Mouse (Mus musculus) heart, adult 11 months (tissue): ENCODE measurements around the gene Ing2.

Source experiments
- DNase-seq: peaks from one replicate; pipeline ENCODE4 v3.0.0; 2022

Gene Ing2

DNA sequence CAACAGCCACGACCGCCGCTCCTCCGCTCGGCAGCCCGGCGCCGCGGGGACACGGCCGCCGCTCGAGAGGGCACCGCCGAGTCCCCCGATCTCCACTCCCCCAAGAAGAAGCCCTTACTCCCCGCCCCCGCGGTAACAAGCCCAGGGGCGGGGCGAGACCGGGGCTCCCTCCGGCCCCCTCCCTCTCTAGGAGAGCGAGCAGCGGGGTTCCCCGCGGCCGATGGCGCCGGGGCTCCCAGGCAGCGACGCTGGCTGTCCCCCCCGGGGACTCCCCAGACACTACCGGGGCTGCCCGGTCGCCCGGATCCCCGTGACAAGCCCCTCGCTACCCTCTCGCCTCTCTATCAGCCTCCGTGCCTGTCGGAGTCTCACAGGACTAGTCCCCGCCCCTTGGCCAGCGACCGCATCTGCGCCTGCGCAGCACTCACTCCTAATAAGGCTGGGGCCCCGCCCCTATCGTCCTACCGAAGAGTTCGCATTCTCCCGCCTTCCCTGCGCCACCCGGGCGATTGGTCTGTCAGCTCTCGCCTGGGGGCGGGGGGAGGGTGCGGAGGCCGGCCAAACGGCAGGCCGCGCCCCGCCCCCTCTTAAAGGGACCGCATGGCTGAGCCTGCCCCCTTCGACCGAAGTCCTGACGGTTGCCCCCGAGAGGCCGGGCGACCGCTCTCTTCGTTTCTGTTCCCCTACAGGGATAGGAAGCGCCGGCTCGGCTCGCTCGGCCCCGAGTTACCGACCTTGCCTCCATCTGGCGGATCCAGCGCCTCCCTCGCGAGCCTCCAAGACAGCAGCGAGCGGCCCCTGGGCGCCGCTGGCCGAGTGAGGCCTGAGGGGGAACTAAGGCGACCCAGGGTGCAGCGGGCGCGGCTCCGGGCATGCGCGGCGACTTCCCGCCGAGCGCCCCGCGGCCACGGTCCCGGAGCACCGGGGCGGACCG, at the start of gene Ing2:
Ing2 (minus strand) TSS at position 780 of the 934 bp plus-strand sequence.
- DNase-seq: peak; percentile 100

DNA sequence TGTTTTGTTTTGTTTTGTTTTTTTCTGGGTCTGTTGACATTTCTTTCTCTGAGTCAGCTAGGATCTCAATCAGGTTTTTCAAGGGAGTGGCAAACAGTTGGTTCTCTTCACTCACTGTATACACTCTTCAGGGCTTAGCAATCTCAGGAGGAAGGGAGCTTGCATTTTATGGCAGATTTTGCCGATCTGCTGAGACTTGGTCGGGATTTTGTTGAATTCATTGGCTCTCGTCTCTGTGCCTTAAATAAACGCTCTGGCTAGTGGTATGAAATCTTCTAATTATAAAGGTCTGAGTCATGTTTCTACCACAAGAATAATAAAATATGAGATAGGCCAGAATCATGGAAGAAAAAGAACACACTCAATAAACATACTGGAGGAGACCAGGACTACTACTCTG, 46.3 kb upstream of the Ing2 start:
- DNase-seq: no peak

DNA sequence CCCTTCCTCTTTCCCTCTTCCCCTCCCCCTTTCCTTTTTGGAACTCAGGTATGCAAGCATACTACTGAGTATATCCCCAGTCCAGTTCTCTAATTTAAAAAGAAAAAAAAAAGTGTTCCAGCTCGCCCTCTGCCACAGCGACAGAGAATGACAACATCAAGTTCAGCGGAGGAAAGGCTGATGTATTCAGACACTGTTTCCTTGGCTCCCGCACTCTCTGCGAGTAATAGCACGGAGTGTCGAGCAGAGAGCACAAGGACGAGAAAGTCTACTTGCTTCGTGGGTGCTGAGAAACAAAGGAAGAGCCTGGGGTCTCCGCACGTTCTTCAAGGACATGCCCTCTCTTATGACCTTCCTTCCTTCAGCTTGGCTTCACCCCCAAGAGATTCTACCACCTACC, 43.3 kb upstream of the Ing2 start:
- no peak for DNase-seq

DNA sequence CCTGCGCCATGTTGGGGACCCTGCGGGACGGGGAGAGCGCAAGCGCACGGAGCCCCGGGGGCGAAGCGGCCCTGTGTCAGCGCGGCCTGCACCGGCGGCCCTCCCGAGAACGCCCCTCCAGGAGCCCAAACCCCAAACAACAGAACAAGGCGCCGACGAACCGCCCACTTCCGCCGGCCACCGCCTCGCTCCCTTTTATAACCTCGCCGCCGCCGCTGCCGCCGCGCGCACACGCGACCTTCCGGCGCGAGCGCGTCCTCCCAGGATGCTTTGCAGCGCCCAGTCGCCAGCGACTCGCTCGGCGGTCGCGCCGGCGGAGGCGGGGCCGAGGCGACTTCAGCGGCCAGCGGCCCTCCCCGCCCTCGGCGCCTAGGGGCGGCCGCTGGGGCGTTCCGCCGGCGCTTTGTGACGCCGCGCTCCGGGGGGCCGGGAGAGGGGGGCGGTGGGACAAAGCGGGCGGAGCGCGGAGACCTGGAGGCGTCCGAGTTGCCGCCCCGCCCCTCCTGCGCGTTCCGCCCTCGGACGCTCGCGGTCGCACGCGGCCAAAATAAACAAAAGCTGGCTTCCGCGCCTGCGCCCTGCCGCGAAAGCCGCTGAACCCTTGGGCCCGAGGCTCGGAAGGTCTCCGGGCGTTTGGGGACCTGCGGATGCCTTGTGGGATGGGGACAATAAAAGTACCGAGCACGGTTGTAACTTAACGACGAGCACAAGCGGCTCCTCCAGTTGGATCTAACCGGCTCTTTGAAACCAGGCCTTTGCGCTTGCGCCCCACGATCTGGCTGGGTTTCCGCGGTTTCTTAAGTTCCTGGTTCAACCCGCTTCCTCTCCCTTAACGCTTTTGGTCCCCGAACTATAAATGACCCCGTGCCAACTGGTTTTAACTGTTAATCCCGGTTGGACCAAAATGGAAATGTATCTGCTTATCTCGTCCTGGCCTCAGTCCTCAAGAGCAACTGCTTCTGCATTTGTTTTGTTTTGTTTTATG, 38.7 kb upstream of the Ing2 start, which contains the start of gene Cdkn2aip:
Cdkn2aip (minus strand) TSS at position 172 of the 985 bp plus-strand sequence.
- DNase-seq: peak; percentile 100

DNA sequence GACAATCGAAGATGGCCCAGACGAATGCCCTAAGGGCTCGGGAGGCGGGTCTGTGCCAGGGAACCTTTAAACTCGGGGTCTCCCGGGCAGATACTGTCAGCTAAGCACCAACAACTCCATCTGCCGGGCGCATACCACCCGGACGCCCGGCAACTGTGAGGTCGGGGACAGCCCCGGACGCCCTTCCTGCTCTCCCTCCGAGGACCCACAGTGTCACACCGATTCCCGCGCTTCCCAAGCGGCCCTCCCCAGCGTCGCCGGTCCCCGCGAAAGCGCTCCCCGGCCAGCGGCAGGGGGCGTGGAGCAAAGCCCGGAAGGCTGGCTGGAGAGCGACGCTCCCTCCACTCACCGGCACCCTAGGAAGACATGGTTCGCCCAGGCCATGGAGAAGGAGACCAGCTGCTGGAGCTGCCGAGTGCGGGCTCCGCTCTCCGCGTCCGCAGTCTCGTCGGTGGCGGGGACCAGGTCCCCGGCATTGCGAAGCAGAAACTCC, 37.9 kb upstream of the Ing2 start:
- DNase-seq: no peak

DNA sequence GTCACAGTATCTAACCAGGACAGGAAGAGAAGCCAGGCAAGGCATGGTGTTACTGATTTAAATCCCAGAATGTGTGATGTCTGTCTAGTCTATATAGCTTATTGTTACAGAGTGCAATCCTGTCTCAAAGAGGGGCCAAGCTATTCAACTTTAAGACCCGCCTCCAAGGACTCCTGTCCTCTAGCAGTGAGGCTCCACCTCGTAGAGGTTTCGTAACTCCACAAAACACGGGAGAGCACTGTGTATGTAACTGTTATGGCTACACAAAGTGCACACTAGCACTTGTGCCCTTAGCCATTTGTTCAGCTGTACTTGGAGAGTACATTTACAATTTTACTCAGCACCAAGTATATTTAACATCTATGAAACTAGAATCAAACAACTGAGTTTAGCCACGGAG, 32.8 kb upstream of the Ing2 start:
- DNase-seq: peak; percentile 63

DNA sequence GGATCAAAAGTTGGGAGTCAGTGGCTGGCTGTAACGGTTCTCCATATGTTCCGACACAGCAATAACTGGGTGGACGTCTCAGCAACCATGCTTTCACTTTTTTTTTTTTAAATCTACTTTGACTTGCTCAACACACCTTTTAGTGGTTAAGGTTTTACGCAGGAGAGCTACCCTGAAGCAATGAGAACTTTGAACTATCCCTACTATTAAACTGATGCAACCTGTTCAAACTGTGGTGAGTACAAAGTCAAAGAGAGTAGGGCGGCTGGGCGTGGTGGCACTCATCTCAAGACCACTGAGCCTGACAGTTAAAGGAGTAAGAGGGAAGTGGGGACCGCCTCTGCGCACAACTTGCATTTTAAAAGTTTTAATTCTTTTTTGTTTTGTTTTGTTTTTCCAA, 31.4 kb upstream of the Ing2 start:
- DNase-seq: peak; percentile 7

DNA sequence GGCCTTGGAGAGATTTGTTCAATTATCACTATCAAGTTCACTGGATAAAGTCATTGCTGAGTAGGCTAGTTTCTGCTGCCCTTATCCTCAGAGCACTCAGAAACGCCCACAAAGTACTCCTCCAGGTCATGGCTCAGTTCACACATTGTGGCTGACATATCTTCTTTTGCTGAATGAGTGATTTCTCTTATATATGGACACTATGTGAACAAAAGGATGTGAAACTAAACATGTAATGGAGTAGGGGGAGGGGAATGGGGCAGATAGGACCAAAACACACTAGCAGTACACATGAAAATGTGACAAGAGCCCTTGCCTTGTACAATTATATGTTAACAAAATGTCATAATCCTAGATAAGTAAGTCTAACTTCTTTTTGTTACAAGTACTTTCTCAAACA, 27.0 kb upstream of the Ing2 start:
- DNase-seq: peak; percentile 12

DNA sequence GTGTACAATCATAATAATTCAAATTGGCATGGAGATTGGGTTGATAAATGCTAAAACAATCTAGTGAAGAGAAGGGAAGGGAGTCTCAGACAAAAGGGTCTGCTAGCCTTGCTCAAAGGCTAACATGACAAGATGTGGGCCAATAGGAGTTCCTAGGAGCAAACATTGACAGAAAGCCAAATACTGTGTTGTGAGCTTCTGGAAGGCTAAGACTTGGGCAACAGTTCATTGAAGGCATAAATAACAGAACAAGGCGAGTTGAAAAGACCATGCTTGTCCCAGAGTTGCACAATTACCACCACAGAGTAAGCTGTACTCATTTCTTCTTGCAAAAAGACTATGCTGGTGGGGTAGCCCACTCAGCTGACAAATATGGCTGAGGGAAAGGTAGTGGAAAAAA, 22.3 kb upstream of the Ing2 start:
- peak; percentile 31 for DNase-seq

DNA sequence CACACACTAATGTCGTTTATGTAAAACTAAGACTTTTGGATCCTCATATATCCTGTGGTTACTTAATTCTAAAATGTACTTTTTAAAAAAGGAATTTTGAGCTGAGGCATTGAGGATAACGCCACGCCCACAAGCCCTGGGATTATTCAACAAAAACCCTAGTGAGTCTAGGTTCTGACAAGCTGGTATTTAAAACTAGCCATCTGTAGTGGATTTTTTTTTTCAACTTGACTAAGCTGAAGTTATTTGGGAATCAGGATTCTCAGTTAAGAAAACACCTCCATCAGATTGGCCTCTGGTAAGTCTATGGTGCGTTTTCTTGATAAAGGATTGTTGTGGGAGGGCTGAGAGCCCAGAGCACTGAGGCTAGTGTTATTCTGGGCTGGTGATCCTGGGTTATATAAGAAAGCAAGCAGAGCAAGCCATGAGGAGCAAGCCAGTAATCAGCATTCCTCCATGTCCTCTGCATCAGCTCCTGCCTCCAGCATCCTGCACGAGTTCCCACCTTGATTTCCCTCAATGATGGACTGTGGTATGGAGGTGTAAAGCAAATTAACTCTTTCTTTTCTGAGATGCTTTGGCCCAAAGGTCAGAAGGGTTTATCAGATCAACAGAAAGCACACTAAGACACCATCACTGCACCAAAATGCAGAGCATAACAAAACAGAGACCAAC, 20.2 kb upstream of the Ing2 start:
- DNase-seq: peak; percentile 70

DNA sequence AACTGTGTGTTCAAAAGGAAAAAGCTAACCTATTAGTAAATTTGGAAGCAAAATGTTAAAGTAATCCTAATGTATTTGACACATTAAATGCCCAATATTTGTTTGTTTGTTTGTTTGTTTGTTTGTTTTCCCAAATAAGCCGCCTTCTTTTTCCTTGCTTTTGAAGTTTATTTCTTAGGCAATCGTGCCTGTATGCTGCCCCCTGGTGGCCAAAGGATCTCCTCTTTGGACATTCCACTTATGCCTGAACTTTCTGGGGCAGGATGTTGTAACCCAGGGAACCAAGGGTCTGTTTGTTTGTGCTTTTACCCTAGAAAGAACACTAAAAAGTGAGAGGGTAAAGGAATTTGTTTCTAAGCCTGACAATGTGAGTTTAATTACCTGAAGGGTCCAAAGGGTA, 17.8 kb upstream of the Ing2 start:
- peak; percentile 88 for DNase-seq

DNA sequence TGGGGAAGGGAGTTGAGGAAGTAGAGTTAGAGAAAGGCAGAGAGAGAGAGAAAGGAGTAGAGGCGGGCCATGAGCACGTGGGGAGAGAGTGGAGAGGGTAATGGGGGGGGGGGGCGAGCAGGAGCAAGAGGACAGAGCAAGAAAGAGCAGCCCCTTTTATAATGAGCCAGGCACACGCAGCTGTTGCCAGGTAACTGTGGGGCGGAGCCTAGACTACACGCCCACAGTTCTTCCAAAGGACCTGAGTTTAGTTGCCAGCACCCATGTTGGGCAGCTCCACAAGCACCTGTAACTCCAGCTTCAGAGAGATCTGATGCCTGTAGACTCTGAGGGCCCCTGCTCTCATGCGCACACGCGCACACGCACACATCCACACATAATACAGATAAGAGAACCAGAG, 16.5 kb upstream of the Ing2 start:
- peak; percentile 52 for DNase-seq

DNA sequence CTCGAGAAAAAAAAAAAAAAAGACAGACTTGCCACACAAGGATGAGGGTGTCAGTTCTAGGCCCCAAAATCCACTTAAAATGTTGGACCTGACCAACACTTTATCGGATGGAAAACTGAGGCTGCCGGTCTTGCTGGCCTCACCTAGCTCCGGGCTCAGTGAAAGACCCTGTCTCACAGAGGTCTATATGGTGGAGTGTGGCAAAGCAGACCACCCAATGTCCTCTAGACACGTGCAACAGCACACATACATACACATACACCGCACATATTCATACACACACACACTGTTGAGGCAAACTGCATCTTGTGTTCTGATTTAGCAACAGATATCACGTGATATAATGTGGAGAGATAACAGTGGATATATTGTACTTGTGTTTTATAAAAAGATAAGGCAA, 15.9 kb upstream of the Ing2 start:
- peak; percentile 59 for DNase-seq

DNA sequence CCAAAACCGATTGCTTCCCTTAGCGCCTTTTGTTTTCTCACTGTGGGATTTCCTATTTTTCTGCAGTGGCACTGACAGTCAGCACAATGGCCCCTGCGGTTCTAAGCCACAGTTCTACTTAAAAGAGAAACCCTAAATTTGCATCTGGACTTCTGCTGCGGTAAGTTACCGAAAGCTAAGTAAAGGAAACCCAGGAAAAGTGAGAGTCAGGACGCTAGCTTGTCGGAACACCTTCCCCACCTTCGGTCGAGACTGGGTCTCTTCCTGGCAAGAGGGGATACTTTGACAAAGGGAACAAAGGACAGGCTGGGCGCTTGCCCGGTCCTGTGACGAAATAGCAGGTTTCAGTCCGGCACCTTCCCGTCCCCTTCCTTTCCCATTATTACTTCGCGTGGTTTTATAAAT, 15.3 kb upstream of the Ing2 start:
- peak; percentile 94 for DNase-seq

DNA sequence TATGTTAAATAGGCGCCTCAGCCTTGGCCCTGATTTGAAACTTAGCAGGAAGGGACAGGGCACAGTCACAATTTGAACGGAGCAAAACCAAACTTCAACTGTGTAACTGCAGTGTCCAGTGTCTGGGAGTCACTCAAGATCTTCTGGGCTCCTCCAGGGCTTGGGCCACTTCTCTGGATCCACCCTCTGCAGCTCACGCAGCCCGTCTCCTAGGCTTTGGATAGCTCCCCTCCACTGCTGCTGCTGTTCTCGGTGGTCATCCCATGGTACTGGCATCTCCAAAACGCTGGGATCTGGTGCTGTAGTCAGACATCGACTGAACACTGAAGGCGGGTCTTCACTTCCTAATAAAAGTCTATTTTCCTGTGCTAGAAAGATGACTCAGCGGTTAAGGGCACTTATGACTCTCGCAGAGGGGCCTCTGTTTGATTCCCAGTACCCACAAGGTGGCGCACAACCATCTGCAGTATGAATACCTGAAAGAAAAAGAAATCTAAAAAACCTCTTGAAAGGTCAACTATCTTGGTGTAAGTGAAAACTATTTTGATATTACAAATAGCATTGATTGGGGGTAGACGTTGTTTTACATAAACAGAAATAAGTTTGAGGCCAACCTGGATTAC, 14.5 kb upstream of the Ing2 start:
- peak; percentile 85 for DNase-seq

DNA sequence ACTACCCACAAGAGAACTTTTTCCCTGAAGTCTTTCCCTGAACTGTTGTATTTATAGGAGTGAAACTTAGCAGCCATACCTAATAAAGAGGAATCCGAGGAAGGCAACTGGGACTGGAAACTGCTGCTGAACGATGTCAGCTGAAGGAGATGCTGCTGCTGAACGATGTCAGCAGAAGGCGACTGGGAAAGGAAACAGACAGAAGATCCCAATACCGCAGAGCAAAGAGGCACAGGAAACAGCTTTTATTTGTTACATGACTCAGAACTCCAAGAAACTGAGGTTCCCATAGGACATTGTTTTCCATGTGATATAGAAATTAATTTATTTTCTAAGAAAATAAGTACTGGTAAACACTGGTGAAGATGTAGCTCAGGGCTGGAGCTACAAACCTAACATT, 9.1 kb upstream of the Ing2 start:
- DNase-seq: peak; percentile 34

DNA sequence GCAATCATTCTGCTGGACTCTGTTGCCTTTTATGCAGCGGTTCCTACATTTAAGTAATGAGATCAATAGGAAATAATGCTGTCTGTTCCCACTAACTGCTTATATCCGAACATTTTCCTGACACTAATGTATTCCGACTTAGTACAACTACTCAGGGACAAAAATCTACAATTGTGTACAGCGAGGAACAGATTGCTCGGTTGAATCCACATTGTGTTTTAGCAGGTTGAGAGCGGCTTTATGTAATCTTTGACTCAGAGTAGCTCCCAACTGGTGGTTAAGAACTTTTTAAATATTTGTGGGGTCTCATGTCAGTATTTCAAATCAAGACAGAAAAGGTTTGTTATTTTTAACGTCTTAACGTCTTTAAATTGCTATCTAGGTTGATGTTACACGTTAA, 8.6 kb upstream of the Ing2 start:
- no peak for DNase-seq

DNA sequence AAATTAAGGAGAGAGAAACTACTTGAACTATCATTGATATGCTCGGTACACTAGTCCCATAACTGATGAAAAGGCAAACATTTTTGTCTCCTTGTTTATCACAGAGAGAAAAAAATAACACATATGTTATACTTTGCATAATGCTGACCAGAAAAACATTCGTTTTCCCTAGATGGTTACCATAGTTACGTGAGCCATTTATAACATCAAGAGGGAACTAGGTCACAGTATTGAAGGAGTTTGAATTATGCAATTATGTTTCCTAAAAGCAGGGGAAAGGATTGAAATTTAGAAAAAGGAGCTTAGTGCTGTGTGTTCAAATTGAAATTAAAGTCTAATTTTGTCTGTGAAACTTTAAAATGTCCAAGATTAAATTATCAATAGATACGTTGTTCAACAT, 5.0 kb upstream of the Ing2 start:
- no peak for DNase-seq

DNA sequence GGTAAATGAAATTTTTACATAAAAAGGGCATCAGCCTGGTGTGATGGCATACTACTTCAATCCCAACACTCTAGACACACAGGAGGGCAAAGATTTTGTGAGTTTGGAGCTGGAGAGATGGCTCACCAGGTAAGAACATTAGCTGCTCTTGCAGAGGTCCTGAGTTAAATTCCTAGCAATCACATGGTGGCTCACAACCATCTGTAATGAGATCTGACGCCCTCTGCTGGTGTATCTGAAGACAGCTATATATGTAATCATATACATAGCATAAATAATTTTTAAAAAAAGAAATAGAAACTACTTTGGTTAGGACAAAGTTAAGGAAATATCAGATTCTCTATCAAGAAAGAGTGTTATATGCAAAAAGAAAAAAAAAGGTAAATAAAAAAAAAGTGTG, 4.2 kb upstream of the Ing2 start:
- DNase-seq: peak; percentile 49

DNA sequence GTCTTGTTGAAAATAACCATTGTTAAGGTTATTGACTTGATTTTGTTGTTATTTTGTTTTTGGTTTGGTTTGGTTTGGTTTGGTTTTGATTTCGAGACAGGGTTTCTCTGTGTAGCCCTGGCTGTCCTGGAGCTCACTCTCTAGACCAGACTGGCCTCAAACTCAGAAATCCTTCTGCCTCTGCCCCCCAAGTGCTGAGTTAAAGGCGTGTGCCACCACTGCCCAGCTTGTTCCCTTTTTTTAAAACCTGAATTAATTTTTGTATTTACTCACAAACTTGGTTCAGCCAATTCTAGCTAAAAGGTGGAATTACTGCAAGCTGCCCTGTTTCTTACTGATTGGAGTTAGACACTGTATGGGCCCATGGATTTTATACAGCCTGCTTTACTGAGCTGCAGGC, 1.3 kb upstream of the Ing2 start:
- DNase-seq: peak; percentile 66

DNA sequence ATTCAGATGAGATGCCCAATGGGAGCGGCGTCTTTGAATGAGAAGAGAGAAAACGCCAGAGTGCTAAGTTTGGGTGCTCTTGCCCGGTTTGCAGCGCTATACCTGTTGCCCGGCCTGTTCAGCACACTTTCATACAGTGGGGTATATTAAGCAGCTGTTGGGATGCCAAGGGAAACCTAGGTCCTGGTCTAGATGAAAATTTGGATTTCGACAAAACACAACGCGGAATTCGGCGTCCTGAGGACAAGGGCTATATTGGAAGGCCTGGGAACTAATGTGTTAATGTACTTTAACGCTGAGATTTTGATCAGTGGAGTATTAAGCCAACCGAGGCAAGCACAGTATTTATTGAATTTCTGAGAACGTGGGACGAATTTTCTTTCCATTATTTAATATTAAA, 868 bp upstream of the Ing2 start:
- DNase-seq: no peak

DNA sequence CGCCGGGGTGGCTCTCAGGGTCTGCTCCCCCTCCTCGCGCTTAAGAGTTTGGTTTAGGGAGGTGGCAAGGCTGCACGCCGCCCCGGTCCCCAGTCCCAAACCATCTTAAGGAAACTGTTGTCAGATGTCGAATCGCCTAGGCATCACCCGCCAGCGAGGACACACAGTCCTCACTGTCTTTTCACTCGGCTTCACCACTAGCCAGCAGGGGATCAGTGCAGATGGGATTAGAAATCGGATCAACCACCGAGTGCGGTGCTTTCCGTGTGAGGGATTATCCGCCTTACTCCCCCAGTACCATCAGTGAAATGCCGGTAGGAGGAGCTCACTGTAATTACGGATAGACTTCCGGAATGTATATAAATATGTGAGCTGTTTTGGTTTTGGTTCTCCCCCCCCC, 430 bp upstream of the Ing2 start:
- no peak for DNase-seq
